Mouse (Mus musculus): ENCODE measurements at regions not wholly inside any gene's neighbourhood (a gene's known extent, or its start where the extent isn't known, plus 50 kb on each side); places are given as distances from the start of the nearest gene placed in this dataset.

GRCm38 (mm10) chr10:17529851-17530509, 193.0 kb upstream of the Cited2 start:
- ATAC-seq: no peak

GRCm38 (mm10) chr10:17531021-17531420, 192.0 kb upstream of the Cited2 start:
- ATAC-seq: no peak

DNA sequence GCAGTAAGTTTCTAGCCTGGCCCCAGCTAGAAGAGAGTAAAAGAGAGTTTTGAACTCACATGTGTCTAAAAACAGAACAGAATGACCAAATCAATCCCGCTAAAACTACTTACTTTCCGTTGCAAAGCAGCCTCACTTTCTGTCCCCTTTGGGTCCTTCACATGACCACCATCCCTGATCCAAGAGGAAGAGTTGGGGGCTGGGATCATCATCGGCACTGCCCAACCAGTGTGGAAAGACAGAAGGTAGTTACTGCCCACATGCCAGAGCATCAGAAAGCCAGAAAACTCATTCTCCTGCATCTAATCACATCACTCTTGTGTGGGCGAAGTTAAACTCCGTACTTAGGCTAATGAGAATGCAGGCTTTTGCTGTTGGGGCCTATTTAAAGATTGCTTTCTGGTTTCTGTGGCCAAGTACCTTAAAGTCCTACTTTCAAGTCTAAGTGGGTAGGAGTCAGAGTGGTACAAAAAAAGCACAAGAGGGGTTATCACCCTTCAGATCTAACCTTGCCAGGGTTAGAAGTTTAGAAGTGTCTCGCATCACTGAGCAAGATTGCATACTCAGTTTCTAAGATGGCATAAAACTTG, 184.0 kb upstream of the Cited2 start:
- peak; percentile 49 for ATAC-seq

GRCm38 (mm10) chr10:17540404-17541375, 182.3 kb upstream of the Cited2 start:
- no peak for ATAC-seq

DNA sequence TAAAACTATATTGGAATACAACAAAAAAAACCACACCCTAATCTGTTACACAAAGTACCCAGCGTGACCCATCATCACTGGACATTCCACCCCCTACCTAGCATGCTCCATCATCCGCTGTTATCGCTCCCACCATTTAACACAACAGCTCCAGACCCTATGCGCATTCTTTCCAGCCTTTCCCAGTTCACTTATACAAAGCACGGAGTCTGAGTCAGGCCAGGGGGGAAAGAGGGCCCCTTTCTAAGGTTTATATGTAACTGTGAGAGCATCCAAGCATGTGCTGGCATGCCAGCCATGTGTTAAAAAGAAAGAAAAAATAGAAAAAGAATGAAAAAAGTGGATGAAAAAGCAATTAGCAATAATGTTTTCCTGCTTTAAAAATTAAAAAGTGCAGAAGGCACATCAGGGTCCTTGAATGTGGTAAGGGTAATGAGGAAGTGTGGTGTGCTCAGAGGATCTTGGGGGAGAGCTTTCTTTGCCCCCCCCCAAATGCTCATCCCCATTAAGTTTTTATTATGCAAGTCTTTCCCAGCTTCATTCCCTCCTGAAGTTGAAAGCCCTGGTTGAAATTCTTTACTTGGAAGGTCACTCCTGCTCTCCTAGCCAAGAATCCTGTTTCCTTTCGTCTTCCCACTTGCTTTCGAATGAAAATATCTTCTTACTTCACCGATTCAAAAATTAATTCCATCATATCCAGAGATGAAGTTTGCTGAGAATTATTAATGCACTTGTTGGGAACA, 180.7 kb upstream of the Cited2 start:
- ATAC-seq: no peak

- no peak for ATAC-seq
Measured at GRCm38 (mm10) chr10:17542847-17543421, 180.1 kb upstream of the Cited2 start.

DNA sequence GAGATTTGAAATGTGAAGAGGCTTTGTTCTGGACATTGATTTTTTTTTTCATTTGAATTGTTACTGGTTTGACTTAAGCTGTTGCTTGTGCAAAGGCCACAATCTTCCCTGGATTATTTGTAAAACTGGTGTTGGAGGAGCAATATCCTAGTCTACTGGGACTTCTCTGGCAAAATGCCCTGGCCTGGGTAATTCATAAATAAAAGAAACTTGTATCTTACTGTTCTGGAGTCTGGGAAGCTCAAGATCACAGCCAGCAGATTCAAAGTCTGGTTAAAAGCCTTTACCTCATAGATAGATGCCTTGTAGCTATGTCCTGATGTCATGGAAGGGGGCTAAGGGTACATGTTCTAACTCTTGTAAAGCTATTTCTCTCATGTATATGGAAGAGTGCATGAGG, 177.7 kb upstream of the Cited2 start:
- no peak for ATAC-seq

DNA sequence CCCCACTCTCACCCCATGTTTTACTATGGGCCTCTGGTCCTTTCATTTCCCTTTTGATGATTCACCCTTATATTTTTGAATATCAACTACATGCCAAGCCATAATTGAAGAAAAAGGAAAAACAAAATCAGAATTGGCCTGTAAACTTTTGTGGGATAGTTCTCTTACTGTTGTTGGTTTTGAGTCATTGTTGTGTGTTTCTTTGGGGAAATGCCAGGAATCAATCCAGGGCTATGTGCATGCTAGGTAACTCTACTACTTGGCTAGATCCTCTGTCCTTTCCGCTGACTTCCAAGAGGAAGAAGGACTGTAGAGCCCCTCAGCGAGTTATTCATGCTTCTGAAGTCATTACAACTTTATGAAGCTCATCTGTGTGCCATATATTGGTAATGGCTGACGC, 175.0 kb upstream of the Cited2 start:
- no peak for ATAC-seq

DNA sequence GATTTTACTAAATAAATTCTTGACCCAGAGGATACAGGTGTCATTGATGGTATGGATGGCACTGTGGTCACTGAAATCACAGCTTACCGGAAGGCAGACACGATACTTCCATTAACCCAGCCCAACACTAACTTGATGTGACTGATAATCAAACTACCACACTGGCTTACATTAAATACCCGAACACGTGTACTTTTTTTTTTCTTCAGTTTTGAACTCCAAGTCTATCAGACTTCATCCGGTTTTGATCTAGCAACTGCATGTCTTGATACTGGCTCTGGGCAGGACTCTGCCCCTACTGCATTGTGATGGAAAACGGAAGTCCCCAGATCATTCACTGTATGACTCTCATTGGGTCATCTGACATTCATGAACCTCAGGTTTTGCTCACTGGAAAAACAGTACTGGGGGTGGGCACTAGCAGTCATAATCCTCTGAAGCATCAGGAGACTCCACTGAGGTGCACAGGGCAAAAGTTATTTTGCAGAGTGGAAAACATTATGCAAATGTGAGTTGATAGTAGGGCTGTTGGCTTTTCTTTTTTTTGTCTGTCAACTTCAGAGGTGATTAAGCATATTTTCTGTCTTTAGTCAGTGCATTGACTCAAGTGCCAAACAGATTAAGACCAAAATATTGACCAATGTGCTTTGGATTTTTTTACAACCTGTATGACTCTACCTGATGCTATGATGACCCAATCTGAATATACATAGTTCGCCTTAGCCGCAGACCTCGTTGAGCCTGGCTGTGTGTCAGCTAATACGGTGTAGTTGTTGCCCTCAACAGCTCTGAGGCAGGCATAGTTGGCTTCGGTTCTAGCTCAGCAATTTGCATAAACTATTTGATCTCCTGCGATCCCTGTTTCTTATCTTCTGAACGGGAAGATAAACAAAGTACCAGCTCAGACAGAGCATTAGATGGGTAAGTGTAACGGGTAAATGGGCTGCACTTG, 174.1 kb upstream of the Cited2 start:
- ATAC-seq: peak; percentile 73

- ATAC-seq: peak; percentile 47
Measured at GRCm38 (mm10) chr10:17549711-17550637, 173.0 kb upstream of the Cited2 start.

GRCm38 (mm10) chr10:17550638-17551013, 172.4 kb upstream of the Cited2 start:
- no peak for ATAC-seq

- no peak for ATAC-seq
Measured at GRCm38 (mm10) chr10:17551869-17552268, 171.1 kb upstream of the Cited2 start.

- no peak for ATAC-seq
Measured at GRCm38 (mm10) chr10:17552277-17552676, 170.7 kb upstream of the Cited2 start.

- no peak for ATAC-seq
Measured at GRCm38 (mm10) chr10:17556391-17556790, 166.6 kb upstream of the Cited2 start.

DNA sequence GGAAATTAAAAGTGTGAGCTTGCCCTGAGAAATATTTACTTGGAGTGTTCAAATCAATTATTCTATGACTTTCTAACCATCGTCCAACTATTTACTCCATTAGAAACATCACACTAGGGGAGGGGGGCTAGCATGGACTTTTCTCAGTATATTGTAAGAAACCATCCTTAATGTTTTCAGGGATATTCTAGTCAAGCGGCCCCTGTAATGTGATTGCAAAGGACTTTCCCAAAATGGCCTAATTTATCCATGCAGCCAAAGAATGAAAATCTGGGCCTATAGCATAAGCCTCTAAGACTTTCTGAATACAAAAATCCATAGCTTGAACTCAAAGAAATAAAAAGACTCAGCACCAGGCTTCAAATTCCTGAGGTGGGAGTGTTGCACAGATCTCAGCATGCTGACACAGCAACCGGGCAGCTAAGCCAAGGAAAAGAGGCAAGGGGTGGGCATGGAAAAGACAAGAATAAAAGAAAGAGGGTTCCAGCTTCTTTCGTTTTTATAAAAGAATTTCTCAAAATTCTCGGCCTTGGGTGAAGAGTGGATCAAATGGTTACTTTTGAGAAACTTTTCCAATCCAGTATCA, 163.6 kb upstream of the Cited2 start:
- no peak for ATAC-seq

- ATAC-seq: no peak
Measured at GRCm38 (mm10) chr10:17559980-17560379, 163.0 kb upstream of the Cited2 start.

GRCm38 (mm10) chr10:17561466-17561865, 161.6 kb upstream of the Cited2 start:
- ATAC-seq: no peak

DNA sequence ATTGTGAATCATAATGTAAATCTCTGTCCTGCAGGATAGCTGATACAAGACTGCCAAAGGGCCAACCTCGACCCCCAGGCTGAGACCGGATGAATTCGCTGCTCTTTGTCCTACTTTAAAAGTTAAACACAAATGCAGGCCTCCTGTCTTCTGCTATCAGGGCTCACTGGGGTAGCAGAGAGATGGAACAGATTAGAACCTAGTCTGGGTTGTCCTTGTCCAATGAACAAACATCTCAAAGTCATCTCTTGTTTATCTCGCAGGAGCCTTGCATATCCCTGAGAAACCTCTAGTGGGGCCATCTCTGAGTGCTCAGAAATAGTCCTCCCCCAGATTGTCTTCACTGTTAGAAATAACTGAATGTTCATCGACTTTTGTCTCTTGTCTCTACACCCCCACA, 161.0 kb upstream of the Cited2 start:
- no peak for ATAC-seq

Measured in activated CD4-positive, CD25-positive, alpha-beta regulatory T cell, adult 4 months (primary cell).